Mouse (Mus musculus) C3H10T1/2 (cell line): ENCODE measurements around the gene Zfp369. TPM values are rescaled to one million over a fixed set of nuclear protein-coding genes. Genes with fewer than 3 reads are reported as not detected.

Experiments used
- polyA plus RNA-seq, 2 experiments: library from polyadenylated mRNA; unstranded; fragments of >200 nt; fragmentation: generic; extraction: Trizol; gene quantifications; one replicate each; pipeline ENCODE4 v1.2.1; 2012; ENCODE audit warnings: missing spikeins in 2 of 2

The Zfp369 gene
- polyA plus RNA-seq, result 1 to 10 TPM; 1.5 to 8.9 TPM

GRCm38 (mm10) chr13:65278383-65279341, at the start of gene Zfp369:
TSS of gene Zfp369 (plus strand) at chr13:65278814.

GRCm38 (mm10) chr13:65259239-65259638, 19.4 kb upstream of the Zfp369 start, which contains the start of gene Gm10775:
TSS of gene Gm10775 (plus strand) at chr13:65259539.

Other genes starting within 250 kb of the Zfp369 start
- gene Spata31d1c, start 245.8 kb upstream of the Zfp369 start, polyA plus RNA-seq, result not detected
- not detected for gene Prss47, start 226.1 kb upstream of the Zfp369 start, polyA plus RNA-seq
- gene Mfsd14b, start 165.8 kb upstream of the Zfp369 start, polyA plus RNA-seq, result 1 to 10 TPM in 1 of 2 experiments, under 1 TPM in 1; 0.59 to 8.1 TPM
- gene Olfr465-ps1, start 140.7 kb upstream of the Zfp369 start, polyA plus RNA-seq, result not detected
- gene Olfr466, start 128.6 kb upstream of the Zfp369 start, polyA plus RNA-seq, result not detected
- gene Nlrp4f, start 72.8 kb upstream of the Zfp369 start, polyA plus RNA-seq, result not detected
- under 1 TPM in 1 of 2 experiments, not detected in 1; 0.05 TPM for gene Gm10775, start 19.3 kb upstream of the Zfp369 start, polyA plus RNA-seq
- not detected for gene Gm10139, start 233.9 kb downstream of the Zfp369 start, polyA plus RNA-seq